Mouse (Mus musculus) small intestine, adult 2 months (tissue): Measurements from ENCODE around the gene Myod1.

ENCODE experiments used
- CTCF ChIP-seq: fragments of 200-500 bp; IDR thresholded peaks from 2 replicates; pipeline ENCODE4 v1.5.1; 2012; ENCODE audit warnings: low read depth, mild to moderate bottlenecking, control low read depth, inconsistent platforms, low read length, moderate library complexity, mixed read lengths; ENCODE audit not compliant: insufficient replicate concordance, insufficient read length; ENCODE audit errors: extremely low read depth
- POLR2A ChIP-seq: fragments of 200-500 bp; IDR thresholded peaks from 2 replicates; pipeline ENCODE4 v1.6.1; 2012; ENCODE audit warnings: low read depth, mild to moderate bottlenecking, control low read depth, inconsistent platforms, low read length, moderate library complexity

- TF ChIP-seq POLR2A (no peak), CTCF (no peak)
Observed at GRCm38 (mm10) chr7:46353875-46354274, 22.4 kb upstream of the Myod1 start.
